Mouse (Mus musculus) embryo, embryonic 10 days (tissue): ENCODE measurements around the gene Yipf1.
A peak's percentile ranks its signal among the peaks of the same experiment; 100 is the strongest.

ENCODE experiments used
- DNase-seq: peaks from one replicate; pipeline ENCODE4 v3.0.0-alpha.2; 2015; ENCODE audit warnings: low spot score

Gene Yipf1

DNA sequence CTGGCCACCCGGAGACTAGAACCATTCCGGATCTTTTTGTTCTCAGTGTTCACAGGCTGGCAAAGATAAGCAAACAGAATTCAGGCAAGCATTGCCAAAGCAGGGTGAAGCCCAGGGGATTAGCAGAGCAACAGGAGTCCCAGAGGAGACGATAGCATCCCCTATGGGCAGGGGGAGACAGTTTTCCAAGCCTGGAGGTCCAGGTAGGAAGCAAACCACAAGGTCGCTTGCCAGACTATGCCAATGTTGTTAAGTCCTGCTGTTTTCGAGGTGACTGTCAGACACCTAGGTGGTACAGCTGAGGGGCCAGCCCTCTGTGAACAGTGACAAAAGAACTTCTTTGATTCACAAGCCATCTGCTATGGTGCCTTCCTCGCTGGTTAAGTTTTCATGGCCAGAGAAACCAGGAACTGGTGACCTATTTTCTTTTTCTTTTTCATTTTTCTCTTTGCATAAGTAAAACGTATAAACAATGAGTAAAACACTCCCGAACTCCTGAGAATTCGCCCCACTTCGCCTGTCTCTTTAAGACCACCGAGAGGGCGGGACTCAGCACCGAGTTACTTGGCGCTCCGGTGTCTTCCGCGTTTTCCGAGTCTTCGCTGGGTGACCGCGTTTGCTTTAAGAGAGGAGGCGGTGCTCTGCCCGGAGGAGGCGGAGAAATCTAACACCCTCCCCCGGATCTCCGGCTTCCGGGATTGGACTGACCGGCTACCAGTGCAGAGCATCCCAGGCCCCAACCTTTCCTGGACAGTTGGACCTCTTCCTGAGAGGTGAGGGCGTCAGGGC, at the start of gene Yipf1:
Yipf1 (plus strand) TSS at position 674 of the 789 bp plus-strand sequence.
- DNase-seq, result peak; percentile 93

DNA sequence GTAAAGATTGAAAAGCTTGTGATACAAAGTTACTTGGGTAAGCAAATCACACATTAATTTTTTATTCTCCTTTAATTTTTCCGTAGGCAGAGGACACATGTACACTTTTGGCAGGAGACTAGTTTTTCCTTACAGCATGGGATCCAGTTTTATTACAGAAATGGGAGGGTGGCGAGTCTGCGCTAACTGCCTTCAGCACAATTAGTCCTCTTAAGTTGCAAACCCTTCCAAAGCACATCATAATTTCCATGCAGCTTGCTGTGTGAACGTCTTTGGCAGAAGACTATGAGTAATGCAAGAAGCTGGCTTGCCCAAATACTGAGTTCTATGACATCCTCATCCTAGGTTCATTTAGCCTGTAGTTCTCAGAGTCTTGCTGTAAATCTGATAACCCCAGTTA, 40.5 kb upstream of the Yipf1 start:
- no peak for DNase-seq

DNA sequence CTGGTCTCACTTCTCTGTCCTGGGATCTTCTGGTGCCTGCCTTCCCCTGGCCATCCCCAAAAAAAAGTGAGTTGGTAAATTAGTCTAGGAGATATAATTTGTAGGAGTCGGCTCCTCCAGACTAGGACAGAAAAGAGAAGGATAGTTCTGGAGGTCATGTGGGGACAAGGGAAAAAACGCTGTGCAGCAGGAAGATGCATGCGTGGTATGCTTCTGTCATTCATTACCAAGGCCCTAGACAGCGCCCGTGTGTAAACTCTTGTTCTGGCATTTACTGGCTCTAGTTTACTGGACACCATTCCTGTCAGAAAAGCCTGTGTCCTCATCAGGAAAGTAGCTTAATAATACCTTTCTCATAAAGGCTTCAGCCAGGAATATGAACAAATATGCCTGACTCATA, 39.7 kb upstream of the Yipf1 start:
- no peak for DNase-seq

DNA sequence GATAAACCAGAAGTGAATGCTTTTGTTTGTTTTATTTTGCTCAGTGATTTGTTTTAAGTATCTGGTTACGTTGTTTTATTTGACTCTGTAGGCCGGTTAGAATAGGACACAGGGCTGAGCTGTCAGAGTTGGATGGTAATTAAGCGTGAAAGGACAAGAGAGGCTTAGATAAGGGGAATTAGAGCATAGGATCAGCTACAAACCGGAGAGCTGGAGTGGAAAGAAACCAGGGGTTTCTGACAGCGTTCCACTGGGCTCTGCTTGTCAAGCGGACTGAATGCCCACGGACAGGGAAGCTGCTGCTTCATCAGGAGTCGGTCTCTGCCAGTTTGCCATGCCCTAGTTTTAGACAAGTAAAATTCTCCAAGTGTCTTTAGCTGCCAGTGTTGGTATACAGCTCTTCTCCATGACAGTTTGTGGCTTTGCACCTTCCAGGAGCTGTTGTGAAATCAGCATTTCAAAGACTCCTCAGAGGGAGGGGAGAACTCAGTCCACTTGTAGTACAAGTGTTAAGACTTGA, 35.9 kb upstream of the Yipf1 start:
- peak; percentile 48 for DNase-seq

DNA sequence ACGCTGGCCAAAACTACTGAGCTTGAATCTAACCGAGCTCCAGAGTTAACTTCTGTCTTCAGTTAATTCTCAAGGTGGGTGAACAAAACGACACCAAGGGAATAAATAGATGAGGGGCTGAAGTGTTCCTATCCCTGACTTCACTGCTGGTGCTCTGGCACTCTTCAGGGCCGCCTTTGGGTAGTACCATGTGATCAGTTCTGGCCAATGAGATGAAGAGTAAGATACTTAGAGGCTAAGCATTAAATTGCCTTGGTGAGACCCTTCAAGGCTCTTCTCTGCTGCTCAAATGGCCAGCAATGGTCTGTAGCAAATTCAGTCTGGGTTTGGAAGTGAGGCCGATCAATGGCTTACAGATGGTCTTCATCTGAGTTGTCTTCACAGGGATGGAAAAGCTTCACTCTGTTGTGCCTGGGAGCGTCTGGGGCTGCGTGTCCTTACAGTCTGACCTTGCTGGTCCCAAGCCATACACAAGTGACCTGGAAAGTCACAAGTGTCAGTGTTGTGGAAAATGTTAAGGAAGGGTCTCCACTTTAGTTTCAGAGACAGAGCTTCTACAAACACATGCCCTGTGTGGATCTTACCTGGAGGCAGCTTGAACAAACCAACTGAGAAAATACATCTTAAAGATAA, 33.2 kb upstream of the Yipf1 start:
- DNase-seq, result no peak

DNA sequence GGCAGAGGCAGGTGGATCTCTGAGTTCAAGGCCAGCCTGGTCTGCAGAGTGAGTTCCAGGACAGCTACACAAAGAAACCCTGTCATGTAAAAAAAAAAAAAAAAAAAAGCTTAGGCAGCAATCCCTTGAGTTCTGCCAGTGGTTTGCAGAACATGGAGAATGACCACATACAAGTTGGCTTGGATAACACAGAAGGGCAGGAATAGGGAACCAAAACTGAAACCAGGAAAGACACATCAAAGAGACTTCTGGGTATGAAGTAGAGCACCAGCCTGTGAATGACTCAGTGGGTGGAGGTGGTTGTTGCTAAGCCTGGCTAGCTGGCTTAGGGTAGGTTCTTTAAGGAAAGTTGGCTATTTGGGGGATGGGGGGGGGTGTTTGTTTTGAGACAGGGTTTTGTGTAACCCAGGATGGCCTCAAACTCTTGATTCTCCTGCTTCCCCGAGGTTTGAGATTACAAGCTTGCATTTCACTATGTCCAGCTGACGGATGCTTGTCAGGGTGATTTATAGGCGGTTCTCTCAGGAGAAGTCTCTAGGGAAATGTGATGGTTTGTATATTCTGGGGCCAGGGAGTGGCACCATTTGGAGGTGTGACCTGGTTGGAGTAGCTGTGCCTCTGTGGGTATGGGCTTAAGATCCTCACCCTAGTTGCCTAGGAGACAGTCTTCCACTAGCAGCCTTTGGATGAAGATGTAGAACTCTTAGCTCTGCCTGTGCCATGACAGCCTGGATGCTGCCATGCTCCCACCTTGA, 28.5 kb upstream of the Yipf1 start:
- no peak for DNase-seq

DNA sequence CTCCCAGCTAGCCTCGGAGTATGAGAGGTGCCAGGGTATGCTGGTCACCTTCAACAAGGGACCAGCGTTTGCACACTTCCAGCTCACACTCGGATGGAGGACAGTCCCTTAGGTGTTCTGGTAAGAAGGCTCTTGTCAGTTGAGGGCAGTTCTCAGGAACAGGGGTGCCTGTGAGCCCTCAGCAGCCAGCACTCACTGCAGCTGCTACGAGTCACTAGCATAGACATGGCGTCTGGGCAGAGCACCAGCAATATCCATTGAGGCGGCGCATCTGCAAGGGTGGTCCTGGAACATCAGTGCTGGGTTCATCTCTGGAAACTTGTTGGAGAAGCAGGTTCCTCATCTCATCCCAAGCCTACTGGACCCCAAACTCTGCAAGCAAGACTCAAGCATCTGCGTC, 27.8 kb upstream of the Yipf1 start:
- no peak for DNase-seq

DNA sequence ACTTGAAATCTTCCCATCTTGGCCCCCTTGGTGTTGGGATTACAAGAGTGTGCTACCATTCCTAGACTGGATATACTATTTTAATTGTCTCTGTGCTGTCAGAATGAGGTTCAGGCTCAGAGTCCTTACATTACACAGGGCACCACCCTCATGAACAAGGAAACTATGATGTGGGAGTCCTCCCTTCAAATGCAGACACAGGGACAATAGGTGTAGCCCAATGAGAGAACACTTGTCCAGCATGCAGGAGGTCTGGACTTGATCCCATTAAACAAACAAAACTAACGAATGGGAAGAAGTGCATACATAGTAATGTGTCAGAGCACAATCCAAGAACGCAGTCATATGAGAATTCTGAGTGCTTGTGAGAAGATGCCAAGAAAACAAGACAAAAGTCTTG, 26.6 kb upstream of the Yipf1 start:
- DNase-seq, result no peak

DNA sequence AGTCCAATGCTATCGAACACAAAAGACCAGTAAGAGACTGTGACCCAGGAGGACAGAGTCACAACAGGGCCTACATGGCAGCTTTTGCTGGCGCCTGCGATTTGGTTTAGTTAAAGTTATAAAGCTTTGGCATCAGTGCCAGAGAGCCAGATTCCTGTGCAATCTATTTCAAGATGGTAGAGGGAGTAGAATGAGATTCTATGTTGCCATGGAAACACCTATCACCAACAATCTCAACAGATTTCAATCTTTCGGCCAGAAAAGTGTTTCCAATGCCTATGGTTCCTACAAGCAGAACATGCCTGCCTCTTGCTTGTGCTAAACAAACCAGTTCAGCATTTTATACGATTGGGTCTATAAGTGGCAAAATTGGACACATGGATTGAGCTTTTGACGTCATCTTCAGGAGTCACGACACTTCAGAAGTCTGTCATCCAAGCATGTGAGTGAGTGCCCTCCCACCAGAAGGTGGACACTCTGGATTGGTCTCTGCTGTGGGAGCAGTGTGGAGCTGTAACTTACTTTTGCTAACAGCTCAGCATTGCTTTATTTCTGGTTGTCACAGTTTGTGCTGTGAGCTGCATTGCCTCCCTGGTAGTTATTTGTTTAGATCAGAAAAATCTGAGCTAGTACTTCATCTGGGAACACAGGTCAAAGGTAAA, 22.4 kb upstream of the Yipf1 start:
- no peak for DNase-seq

DNA sequence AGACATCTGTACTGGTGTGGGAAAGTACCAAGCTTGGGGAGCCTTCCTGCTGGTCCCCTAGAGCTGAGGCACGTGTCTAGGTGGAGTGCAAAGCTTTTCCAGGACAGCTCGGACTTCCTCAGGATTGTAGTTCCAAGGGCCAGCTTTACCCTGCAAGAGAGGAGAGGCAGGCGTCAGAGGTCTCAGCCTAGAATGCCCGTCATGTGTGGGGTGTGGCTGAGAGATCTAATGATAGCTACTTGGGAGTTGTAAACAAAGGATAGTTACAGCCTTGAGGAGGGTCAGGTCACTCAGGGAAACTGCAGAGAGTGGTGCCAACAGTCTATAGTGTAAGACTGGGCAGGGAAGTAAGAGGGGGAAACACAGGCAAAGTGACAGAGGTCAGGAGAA, 21.9 kb upstream of the Yipf1 start:
- DNase-seq, result no peak

DNA sequence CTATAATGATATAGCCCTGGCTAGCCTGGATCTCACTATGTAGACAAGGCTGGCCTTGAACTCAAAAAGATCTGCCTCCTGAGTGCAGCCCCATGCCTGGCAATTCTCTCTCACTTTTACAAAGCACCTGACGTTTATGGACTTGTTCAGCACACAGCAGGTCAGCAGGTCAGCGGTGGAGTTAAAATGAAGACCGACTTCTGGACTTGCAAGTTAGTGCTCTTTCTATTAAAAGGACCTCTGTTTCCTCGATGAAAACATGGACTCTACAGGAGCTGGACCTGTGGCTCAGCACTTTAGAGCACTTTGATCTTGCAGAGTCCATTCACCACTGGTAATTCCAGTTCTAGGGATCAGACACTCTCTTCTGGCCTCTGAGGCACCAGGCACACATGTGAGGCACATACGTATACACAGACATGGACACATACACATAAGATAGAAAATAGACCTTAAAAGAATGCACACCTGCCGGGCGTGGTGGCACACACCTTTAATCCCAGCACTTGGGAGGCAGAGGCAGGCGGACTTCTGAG, 16.0 kb upstream of the Yipf1 start:
- no peak for DNase-seq

DNA sequence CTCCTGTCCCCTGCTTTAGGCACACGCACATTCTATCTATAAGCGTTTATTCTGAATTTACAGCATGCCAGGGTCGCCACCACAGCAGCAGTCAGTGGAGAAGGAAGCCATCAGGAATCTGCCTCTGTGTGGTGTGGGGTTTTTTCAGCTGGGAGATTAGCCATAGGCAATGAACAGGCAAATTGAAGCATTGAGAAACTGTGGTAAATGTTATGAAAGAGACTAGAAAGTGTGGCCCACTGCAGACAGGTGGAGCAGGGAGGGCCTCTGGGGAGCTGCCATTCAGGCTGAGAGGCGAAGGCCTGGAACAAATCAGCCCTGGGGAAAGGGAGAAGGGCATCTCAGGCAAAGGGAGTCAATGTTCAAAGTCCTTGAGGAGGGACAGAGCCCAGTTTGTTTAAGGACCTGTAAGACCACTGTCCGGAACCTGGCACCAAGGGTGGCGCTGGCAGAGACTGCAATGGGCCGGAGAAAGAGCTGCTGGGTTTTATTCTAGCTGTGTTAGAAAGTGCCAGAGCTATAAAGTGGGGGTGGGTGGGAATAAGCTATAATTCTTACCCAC, 14.3 kb upstream of the Yipf1 start:
- no peak for DNase-seq

DNA sequence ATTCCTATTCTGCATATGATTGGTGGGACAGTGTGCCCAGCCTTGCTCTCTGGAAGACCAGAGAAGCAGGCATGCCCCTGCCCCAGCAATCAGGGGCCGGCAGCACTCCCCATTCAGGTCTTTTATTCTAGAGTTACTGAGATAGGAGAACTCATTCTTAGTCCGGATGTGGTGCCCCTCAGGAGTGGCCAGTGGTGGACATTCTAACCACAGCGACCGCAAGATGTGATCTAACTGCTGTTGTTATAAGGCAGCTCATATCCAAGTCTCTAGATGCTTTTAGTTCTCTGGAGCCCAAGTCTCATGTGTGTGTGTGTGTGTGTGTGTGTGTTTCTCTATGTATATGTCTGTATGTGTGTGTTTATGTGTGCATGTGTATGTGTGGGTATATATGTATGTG, 13.8 kb upstream of the Yipf1 start:
- DNase-seq, result no peak

DNA sequence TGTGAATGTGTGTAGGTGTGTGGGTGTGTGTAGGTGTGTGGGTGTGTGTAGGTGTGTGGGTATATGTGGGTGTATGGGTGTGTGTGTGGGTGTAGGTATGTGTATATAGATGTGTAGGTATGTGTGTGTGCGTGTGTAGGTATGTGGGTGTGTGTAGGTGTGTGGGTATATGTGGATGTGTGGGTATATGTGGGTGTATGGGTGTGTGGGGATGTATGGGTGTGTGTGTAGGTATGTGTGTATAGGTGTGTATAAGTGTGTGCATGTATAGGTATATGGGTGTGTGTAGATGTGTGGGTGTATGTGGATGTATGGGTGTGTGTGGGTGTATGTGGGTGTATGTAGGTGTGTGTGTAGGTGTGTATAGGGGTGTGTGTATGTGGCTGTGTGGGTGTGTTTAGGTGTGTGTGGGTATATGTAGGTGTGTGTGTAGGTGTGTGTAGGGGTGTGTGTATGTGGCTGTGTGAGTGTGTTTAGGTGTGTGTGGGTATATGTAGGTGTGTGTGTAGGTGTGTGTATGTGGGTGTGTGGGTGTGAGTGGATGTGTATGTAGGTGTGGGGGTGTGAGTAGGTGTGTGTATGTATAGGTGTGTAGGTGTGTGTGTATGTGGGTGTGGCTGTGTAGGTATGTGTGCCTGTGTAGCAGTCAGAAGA, 13.1 kb upstream of the Yipf1 start:
- DNase-seq, result no peak

DNA sequence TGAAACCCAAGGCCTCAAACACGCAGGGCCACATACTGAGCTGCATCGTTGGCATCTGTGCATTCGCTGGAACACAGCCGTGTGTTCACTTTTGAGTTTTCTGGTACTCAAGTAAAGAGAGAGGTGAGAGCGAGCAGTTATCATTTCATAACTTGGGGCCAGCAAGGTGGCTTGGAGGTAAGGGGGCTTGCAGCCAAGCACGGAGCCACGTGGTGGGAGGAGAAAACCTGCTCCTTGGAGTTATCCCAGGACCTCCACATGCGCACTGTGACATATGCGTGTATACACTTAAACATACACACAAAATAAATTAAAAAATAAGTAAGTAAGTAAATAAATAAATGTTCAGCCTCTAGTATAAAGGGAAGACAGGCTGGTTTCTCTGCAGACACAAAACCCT, 11.9 kb upstream of the Yipf1 start:
- DNase-seq, result no peak

DNA sequence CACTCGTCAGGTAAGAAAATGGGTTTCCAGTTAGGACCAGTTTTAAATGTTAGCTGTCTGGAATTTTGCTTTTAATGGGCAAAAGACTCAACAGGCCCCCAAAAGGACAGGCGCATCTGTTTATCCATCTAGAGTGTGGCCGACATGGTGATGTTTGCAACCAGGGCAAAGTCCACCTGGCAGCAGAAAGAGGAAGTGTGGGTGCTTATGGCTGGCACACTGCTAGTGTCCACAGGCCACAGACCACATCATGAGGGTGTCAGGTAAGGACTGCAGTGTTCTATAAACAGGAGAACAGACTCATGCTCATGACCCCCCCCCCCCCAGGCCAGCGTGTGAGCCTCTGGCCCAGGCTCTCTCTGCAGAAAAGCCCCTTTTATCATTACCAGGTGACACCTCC, 11.3 kb upstream of the Yipf1 start:
- no peak for DNase-seq

DNA sequence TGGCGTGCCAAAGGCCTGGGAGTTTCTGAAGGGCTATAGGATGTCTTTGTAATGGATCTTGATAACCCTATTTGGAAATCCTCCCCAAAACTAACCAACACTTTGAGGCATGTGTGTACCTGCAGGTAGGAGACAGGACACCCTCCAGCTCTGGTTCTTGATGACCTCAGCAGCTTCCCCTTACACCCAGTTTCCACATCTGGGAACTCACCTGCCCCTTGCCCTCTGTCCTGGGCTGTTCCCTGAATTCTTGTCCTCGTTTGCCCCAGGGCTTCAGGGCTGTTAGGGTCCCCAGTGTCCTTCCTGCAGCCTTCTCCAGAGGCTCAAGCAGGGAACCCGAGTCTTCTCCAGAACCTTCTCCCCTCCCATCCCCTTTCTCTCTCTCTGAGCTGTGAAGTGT, 10.6 kb upstream of the Yipf1 start:
- DNase-seq, result no peak

DNA sequence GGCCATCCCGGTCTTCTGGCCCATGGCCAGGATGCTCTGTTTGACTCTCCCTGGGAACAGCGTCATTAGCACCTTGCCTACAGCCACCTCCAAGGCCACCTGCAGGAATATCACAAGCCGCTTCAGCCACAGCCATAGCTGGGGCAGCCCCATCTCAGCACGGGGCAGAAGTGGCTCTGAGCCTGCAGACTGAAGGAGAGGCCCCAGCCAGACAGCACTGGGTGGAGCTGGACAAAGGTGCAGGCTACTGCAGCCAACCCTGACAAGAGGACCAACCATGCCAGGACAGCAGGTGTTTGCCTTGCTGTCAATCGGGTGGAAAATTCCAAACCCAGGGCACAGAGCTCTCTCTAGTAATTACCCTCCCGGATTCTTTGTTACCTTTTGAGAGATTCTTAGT, 7.2 kb upstream of the Yipf1 start, which contains the start of gene Dio1:
Dio1 (minus strand) TSS at position 204 of the 400 bp plus-strand sequence.
- DNase-seq, result no peak

DNA sequence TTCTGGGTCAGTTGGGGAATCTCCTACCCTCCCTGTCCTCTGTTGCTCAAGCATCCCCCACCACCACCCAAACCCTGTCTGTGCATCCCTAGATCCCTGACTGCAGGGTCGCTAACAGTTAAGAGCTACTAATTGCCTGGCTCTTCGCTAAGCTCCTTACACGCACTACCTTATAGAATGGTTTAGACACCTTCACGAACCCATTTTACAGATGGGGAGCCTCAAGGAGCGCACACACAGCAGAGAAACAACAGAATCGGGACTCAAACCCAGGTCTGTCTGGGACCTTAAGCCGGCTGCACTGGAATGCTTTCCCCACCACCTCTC, 279 bp downstream of the Yipf1 start:
- no peak for DNase-seq

DNA sequence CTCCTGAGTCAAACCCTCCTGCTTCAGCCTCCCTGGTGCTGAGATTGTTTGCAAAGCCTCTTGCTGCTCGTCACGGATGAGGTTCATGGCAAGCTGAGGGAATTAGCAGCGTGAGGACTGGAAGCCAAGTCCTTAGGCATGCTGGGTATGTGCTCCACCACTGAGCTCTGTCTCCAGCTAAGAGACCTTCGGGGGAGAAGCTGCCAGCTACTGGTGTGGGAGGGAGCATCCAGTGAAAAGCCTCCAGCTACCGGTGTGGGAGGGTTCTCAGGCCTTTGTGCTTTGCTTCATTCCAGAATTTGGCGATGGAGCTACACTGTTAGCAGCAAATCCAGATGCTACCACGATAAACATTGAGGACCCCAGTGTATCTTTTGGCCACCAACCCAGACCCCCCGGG, 4.5 kb downstream of the Yipf1 start:
- DNase-seq, result no peak

DNA sequence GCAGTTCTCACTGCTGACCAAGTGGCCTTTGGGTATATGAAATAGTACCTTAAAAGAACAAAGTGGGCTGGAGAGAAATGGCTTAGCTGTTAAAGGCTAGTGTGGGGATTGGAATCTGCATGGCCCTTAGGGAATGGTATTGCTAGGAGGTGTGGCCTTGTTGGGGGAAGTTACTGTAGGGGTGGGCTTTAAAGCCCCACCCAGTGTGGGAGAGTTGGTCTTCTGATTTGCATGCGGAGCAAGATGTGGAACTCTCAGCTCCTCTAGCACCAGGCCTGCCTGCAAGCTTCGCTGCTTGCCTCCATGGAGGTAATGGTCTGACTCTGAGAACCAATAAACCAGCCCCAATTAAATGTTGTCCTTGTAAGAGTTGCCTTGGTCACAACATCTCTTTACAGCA, 6.9 kb downstream of the Yipf1 start:
- no peak for DNase-seq
